Mouse (Mus musculus) cerebellum, adult 9-11 months (tissue): ENCODE measurements at regions not wholly inside any gene's neighbourhood (a gene's known extent, or its start where the extent isn't known, plus 50 kb on each side); places are given as distances from the start of the nearest gene placed in this dataset.
"Not testable (repeated sequence)": the region's sequence is repeated elsewhere in the genome, so short reads cannot be mapped to it uniquely, and the experiment has no call there.

Experiments
- DNase-seq: peaks from one replicate; pipeline ENCODE4 v3.0.0; 2022

GRCm38 (mm10) chr10:111354607-111355006, 56.1 kb downstream of the Bbs10 start:
- DNase-seq, result no peak

- not testable (repeated sequence) for DNase-seq
Observed at GRCm38 (mm10) chr10:111358340-111358739, 59.9 kb downstream of the Bbs10 start.

DNA sequence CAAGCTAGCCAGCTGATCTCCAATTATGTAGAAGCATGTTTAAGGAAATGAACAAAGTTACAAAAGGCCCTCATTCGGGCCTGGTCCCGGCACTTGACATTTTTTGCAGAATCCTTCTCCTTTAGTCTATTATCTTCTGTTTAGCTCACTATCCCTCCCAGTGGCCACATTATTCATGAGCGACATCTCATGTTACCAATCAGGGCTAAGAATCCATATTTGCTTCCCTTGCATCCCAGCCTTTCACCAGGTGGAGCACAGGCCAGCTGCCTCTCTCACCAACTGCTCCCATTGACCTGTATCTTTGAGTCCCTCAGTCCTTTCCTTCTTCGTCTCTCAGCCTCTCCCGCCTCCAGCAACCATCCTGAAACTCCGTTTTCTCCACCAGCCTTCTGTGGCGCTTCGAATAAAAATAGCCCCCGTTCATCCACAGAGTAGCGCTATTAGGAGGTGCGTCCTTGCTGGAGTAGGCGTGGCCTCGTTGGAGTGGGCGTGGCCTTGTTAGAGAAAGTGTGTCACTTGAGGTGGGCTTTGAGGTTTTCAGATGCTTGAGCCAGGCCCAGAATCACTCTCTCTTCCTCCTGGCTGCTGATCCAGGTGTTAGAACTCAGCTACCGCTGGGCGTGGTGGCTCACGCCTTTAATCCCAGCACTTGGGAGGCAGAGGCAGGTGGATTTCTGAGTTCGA, 63.4 kb downstream of the Bbs10 start:
- no peak for DNase-seq

GRCm38 (mm10) chr10:111363729-111364617, 65.5 kb downstream of the Bbs10 start:
- no peak for DNase-seq

- no peak for DNase-seq
Observed at GRCm38 (mm10) chr10:111365011-111365410, 66.5 kb downstream of the Bbs10 start.

- not testable (repeated sequence) for DNase-seq
Observed at GRCm38 (mm10) chr10:111369046-111369445, 70.6 kb downstream of the Bbs10 start.

DNA sequence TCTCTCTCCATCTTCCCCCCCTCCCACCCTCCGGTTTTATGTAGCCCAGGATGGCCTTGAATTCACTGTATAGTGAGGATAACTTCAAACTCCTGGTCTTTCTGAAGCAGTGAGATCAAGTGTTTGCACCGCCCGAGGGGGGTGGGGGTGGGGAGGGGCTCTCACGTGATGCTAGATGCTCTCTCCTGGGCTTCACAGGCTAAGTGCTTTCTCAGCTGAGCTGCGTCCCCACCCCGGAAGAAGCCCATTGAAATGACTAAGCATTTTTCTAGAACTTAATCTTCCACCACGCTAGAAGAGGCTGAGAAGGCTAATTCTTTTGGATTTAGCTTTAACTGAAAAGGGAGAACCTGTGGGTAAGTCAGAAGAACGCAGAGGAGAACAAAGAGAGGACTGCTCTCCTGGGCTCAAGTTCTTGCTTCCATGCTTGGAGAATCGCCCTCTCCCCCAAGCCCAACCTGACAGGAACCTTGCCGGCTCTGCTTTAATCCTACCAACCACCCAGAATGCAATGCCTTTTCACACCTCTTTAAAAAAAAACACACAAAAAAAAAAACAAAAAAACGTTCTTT, 79.7 kb downstream of the Bbs10 start:
- DNase-seq, result no peak

GRCm38 (mm10) chr10:111381689-111382088, 83.2 kb downstream of the Bbs10 start:
- peak; percentile 29 for DNase-seq

DNA sequence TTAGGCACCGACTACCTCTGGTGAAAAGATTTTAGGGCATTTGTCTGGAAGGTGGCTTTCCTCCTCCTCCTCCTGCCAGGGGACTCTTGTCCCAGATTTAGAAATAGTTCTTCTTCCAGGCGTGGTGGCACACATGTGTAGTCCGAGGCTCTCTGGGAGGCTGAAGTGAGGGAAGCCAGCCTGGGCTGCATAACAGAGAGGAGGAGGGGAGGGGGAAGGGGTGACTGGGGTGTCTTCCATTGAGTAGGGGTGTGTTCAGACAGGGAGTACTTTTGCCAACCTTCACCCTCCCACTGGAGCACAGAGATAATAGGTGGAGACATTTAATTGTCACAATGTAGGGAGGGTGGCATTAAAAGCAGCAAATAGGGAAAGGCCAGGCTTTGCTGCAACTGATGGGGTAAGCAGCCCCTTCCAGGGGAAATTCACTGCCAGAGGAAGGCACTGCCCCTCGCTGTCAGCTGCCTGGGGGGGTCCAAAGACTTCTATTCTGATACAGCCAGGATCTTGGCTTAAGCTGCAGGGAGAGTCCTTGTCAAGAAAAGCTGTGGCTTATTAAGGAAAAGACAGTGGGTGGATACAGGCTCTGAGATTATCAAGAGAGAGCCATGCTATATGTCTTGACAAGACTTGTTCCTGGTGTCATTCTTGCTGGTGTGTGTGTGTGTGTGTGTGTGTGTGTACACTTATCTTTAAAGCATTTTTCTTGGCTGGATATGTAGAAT, 83.9 kb downstream of the Bbs10 start:
- no peak for DNase-seq

DNA sequence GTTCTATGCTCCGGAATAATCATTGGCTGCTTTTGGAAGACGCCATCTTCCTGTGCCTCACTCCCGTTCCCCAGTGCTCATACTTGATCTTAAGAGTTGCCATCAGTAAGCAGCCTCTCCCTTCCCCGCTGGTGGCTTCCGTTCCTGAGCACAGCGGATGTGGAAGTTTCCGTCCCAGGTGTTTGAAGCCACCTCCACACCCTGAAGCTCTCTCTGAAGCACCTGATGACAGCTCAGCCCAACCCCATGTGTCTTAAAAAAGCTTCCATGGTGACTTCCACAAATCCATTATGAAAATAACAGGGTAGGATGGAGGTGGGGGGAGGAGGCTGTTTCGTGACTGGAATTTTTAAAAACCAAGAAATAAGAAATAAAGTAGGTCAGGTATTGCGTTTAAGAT, 87.1 kb downstream of the Bbs10 start:
- no peak for DNase-seq

DNA sequence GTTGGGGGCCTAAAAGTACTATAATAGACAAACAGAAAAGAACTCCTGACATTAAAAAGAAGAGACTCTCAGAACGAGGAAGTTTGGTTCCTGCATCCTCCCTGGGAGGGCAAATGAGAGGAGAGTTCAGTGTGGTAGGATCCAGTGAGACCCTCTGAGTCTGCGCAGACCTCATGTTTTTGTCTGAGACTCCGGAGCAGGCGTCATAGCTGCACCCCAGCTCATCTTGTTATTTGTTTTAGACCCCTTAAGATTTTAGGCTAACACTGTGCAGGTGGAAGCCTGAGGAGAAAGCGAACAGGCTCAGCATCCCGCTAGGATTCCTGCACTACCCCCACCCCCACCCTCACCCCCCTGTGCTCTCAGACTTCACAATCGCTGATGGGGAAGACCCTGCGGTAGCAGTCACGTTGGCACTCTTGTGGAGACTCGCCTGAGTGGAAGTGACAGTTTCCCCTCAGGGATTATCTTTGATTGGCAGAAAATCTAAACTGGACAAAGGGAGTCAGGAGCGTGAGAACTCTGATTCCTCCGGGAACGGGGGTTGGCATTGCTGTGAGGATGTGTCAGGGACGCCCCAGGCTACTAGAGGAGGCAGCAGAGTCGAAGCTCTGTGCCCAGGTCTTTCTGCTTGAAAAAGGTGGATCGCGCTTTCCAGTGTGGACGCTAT, 85.0 kb upstream of the Nap1l1 start:
- DNase-seq, result no peak

DNA sequence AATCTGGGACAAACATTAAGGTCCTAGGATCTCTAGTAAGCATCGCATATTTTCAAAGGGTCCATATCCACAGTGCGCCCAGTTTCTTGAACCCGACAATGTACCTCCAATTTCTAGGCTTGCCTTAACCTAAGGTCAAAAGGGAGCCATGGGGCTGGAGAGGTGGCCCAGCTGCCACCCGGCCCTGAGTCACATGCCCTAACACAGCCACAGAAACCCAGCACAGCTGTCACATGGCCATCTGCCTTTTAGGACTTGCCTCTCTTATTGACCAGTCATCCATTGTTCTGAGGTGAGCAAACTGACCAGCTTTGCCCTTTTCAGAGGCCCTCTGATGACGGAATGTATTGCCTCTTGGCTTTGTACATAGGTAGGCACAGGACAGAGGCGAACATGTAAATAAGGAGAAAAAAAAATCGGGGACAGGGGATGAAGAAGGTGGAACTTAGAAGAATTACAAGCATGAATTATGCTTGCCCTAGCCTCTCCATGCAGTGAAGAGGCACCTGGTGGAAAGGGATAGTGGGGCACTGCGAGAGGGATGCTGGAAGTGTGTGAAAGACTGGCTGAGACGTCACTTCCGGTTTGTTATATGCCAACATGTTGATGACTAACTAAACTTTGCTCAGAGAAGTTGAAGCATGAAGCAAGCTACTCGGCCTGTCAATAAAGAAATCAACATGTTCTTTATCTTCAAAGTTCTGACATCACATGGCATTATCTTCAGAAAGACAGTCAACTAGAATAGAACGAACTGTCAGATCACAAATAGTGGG, 84.3 kb upstream of the Nap1l1 start:
- DNase-seq, result no peak

DNA sequence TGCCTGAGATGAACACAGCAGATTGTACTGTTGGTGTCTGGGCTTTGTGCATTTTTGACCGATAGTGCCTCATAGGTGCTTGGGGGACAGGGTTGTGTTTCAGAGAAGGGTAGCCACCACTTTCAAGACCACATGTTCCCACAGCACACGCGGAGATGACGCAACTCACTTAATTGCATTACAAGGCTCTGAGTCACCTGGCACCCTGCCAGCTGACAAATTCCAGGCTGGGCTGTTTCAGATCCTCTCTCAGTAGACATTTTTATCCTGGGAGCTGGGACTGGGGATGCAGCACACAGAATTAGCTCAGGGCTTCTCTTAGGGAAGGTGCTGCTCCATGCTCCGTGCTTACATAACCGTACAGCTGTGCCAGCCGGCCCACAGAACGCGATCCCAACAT, 83.1 kb upstream of the Nap1l1 start:
- DNase-seq, result no peak

DNA sequence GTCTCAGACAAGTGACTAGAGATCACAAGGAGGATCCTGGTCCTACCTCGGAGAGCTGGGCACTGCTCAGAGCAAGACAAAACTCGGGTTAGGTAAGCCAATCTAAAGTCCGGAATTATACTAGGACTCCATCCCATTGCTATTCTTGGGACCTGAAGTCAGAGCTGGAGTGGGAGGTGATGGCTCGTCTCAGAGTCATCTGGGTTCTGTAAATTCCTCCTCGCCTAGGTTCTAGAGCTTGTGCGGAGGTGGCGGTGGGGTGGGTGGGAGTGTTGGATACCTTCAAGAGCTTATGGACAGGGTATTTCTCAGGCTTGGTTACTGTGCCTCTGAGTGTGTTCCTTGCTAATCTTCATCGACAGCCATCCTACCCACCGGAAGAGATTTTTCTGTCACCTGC, 78.6 kb upstream of the Nap1l1 start:
- DNase-seq, result no peak

- DNase-seq, result no peak
Observed at GRCm38 (mm10) chr10:111405071-111405470, 68.0 kb upstream of the Nap1l1 start.

- no peak for DNase-seq
Observed at GRCm38 (mm10) chr10:111408887-111409286, 64.1 kb upstream of the Nap1l1 start.

GRCm38 (mm10) chr10:111409497-111409896, 63.5 kb upstream of the Nap1l1 start:
- no peak for DNase-seq

GRCm38 (mm10) chr10:111410121-111410520, 62.9 kb upstream of the Nap1l1 start:
- no peak for DNase-seq

DNA sequence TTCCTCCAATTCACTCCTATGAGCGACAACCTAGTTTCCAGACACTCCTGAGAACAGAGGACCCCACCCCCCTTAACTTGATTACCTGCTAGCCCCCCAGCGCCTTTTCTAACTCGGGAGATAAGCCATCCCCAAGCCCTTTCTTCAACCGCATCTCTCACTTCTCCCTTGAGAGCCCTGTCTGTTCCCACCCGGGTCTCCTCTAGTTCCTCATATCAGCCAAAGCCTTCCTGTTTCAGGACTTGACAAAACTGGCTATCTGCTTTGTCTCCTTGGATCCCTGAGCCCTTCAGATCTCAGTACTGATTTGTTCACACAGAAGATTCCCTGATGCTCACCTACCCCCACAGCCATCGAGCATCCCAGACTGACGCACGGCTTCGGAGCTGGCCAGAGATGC, 61.5 kb upstream of the Nap1l1 start:
- DNase-seq, result no peak

DNA sequence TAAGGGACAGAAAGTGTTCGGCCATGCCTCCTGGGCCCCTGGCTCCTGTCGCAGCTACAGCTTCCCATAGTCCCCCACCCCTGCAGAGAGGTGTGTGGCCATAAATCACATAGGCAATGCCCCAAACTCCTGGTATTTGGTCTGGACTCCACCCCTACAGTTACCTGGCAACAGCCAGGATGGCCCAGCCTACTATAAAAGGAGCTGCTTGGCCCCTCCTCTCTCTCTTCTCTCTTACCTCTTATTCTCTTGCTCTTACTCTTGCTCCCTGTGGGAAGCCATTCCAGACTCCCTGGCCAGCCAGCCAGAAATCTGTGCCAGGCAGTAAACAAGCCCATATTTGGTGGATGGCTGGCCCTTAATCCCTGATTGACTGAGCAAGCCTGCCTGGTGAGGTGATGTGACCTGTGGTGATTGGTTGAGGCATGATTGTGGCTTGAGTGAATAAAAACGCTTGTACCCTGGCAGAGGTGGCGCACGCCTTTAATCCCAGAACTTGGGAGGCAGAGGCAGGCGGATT, 56.4 kb upstream of the Nap1l1 start:
- DNase-seq, result no peak

DNA sequence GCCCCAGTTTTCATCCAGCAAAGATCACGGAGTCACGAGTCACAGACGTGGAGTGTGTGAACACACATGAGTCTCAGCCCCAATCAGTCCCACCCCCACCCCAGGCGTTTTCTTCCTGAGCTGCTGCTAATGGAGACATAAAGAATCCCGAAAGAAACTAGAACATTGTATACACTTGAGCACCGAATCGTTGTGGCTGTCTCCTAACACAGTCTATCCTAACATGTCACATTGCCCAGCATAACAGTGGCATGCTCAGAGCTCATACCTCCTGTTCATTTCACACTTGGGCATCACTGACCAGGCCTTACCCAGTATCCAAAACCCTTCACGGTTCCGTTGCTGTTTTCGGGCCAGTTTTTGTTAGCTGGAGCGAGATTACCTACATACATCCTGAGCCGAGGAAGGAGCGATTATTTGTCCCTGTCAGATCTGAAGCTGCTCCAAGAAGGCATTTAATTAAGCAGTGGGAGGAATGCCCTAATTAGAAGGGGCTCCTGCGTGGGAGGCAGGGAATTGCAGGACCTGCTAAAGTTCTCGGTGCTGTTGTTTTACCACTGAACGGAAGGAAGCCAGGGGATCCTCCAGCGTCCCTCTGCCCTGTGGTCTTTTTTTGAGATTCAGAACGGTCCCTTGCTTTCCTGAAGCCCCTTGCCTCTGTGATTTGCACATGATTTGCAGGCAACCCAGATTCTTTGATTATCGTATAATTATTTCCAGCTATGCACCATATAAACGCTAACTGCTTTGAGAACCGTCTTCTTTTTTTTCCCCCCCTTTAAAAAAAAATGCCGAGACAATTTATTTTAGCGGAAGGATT, 53.4 kb upstream of the Nap1l1 start:
- peak; percentile 11 for DNase-seq
